Mouse (Mus musculus) frontal cortex, postnatal 25 days (tissue): ENCODE results near the gene Fcgr1.
"Not testable (repeated sequence)": the region's sequence is repeated elsewhere in the genome, so short reads cannot be mapped to it uniquely, and the experiment has no call there.

Experiments used
- DNase-seq, 2 experiments: peaks; one replicate each; pipeline ENCODE4 v3.0.0; 2022; ENCODE audit warnings: low spot score in 2 of 2

Gene Fcgr1

DNA sequence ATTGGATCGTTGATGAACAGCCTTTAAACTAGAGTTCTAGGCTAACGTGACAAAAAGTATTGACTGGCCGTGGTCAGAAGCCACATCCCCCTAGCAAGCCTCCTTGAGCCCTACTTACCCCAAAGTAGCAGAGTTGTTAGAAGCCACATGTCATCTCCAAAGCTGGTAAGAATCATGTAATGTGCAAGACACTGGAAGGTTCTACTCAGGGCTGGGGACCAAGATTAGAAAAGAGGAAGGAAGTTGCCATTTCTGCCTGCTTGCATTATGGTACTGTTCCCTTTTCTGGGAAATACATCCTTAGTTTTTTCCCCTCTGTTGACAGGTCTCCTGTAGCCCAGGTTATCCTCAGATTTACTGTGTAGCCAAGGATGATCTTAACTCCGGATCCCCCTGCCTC lies at the start of gene Fcgr1:
Fcgr1 (minus strand) TSS at position 183 of the 400 bp plus-strand sequence.
- no peak for DNase-seq

DNA sequence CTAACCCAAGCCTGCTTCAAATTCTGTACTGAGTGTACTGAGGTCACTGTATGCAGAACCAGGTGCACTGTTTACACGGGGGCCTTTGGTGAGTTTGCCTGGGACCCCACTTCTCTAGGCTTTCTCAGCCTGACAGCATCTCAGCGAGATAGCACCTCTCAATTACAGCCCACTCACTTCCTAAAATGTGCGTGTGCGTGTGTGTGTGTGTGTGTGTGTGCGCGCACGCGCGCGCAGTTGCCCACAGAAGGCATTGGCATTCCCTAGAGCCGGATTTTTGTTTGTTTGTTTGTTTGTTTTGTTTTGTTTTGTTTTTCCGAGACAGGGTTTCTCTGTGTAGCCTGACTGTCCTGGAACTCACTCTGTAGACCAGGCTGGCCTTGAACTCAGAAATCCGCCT lies 48.9 kb upstream of the Fcgr1 start:
- DNase-seq: not testable (repeated sequence)

DNA sequence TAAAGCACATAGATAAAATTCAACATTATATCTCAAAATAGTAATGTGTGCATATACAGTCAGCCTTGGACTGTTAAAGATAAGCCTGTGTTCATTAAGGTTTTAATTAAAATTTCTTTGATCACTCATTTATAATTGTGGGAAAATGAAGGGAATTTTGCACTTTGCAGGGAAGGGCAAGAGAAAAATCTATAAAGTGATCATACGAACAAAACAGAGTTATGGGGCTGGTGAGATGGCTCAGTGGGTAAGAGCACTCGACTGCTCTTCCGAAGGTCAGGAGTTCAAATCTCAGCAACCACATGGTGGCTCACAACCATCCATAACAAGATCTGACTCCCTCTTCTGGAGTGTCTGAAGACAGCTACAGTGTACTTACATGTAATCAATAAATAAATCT lies 48.3 kb upstream of the Fcgr1 start:
- not testable (repeated sequence) for DNase-seq

DNA sequence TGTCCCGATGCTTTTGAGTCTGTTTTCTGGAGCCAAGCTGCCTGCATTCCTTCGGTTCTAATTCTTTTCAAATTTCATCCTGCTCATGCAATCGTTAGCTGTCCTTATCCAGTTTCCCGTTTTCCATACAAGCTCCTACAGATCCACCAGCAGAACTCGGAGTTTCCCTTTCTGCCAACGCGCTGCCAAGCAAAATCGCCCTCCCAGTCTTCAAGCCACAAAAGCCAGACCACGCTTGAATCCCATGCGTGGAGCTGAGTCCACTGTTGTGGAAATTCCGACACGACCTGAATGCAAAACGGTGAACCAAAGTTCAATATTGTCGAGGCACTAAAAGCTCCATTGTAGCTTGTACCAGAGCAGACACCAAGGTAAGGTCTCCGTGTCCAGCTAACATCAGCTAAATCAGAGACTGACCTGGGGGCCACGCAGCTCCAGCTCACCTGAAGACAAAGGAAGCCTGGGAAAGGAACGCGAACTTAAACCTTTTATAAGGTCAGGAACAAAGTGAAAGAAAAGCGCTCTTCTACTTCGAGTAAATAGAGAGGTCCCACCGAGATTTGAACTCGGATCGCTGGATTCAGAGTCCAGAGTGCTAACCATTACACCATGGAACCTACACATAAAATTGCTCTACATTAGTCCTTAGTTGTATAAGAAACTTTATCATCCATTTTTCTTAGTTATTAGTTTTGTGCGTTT lies 47.0 kb upstream of the Fcgr1 start:
- DNase-seq: no peak

DNA sequence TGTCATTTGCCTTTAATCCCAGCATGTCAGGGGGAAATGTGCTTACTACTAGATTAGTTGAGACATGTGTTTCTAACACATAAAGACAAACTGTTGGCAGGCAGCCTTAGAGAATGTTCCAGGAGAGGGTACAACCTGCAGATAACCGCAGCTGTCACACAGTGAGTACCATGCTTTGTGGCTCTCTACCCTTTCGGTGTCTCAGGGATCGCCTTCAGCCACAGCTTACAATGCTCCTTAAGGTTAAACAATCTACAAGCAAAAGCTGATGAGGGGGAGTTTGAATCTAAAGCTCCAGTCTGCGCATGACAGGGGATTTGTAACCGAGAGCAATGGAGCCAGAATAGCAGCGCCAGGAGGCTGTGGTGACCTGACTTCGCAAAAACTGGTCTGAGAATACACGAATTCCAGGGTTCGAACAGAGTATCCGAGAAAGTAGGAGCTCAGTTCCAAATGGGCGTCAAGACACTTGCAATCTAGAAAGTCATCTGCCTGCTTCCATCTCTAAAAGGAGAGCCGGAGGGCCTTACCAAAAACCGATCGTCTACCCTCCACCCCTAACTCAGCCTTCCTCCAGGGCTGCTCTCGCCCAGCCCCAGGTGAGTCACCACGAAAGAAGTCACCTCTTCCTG lies 45.2 kb upstream of the Fcgr1 start:
- no peak for DNase-seq

DNA sequence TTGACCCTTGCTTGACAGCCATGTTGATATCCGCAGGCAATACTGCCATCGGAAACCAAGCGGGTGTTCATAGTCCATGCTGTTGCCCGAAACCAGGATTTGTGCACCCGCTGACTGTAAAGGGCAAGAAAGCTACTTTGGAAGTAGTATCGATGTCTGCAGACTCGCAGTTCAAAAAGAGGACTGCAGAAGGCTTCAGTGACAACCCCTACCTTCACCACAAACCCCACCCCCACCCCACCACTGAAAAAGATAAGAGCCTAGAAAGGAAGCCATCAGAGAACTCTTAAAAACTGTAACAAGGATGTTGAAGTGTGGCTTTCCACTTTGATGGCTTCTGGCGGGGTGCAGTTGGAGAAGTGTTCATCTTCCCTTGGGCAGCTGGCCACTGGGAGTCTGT lies 44.3 kb upstream of the Fcgr1 start:
- no peak for DNase-seq

DNA sequence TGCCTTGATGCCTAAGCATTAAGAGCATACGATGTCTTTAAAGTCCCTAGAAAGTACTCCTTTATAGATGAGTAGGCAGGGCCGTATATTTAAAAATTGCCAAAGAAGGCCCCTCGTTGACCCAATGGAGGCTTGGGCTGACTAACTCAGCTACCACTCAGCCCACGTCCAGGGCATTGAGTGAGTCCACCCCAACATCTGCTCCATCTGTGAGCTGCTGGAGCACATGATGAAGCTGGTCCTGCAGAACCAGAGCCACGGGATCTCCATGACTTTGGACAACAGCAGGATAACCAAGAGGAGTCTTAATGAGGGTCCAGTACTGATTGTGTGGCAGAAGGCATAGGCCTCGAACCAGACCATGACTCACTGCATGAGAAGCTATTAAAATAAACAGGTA lies 43.5 kb upstream of the Fcgr1 start:
- no peak for DNase-seq

DNA sequence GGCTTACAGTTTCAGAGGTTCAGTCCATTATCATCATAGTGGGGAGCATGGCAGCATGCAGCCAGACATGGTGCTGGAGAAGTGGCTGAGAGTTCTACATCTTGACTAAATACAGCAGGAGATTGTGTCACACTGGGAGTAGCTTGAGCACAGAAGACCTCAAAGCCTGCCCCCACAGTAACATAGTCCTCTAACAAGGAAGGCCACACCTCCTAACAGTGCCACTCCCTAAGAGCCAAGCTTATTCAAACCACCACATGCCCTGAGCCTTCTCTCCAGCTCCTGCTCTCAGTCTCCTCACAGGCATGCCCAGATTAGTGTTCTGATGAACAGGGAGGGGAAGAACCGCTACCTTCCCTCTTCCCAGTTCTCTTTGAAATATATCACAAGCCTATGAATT lies 42.9 kb upstream of the Fcgr1 start:
- DNase-seq: no peak

DNA sequence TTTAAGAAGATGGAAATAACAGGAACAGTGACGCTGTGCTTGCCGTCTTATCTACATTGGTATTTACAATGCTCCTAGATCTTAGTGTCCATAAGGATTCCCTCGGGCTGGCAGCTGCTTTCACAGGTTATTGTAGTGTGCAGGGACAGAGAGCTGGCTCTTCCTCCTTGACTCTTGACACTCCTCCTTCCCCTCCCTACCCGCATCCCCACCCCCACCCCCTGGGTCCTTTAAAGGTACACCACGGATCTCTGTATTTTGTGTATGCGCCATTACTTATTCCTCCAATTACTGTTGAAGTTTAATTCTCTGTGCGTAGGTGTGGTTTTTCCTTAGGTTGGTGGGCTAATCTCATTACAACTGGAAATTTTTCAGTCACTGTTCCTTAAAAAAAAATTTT lies 41.8 kb upstream of the Fcgr1 start:
- no peak for DNase-seq

DNA sequence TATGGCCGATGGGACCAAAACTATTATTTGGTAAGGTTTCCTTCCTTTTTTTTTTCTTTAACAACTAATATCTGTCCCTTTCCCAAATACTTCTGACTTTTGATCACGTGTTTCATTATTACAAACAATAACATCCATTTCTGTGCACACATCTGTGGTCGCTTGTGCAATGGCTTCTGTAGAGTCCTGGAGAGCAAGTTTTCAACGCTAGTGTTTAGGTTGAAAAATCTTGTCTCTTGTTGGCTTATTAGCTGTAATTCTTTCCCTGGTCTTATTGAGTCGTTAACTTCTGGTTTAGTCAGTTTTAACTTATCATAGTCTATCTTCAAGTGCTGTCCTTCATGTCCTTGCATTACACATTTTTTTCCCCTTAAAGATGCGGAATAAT lies 41.4 kb upstream of the Fcgr1 start:
- no peak for DNase-seq

DNA sequence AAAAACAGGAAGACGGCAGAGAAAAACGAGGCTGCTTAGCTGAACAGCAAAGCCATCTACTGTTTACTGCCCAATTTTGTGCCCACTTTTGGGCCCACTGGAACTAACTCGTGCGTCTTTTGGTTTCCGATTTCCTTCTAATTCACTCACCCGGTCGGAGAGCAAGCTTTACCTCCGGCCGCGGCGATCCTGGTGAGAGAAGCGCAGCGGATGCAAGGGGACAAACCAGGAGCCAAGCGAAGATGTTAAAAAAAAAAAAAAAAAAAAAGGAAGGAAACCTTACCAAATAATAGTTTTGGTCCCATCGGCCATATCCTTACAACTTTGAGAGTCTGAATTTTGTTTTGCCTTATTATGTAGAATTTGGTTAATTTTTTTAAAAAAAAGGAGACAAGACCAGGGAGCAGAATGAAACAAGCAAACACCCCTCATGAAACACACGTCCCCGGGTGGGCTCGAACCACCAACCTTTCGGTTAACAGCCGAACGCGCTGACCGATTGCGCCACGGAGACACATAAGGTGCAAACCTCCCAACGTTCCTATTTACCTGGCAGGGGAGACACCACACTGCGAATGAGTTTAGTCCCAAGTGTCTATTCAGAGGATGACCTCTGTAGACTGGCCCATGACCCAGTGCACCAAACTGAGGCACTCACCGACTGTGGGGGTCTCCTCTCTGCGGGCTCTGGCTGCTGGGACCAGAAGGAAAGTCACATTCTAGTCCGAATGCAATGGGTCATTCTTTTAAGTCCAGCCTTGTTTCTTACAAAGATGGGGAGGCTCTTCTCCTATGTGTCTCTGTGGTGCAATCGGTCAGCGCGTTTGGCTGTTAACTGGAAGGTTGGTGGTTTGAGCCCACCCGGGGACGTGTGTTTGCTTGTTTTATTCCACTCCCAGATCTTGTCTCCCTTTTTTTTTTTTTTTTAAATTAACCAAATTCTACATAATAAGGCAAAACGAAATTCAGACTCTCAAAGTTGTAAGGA lies 40.7 kb upstream of the Fcgr1 start:
- no peak for DNase-seq

DNA sequence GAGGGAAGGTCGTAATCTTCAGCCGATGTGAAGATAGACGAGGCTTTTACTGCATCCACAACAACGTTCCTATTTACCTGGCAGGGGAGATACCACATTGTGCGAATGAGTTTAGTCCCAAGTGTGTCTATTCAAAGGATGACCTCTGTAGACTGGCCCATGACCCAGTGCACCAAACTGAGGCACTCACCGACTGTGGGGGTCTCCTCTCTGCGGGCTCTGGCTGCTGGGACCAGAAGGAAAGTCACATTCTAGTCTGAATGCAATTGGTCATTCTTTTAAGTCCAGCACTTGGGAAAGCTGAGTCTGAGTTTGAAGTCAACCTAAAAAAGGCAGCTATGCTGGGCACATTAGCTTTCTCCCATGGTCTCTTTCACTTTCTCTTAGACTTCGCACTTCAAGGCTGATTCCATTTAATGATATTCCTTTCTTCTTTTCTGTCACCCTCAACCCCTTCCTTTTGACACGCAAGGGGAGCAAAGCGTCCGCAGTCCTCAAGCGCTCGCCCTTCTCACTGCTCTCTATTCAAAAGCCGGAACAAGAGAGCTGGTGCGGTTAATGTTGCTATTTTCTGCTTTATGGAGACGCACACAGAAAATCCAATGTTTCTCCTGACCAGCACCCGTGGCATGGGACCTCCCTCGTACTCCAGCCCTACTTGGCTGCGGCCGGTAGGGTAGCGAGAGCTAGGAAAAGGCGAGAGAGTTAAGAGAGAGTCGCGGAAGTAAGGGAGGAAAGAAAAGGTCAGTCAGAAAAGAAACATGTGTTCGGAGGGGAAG lies 39.8 kb upstream of the Fcgr1 start:
- DNase-seq: no peak

DNA sequence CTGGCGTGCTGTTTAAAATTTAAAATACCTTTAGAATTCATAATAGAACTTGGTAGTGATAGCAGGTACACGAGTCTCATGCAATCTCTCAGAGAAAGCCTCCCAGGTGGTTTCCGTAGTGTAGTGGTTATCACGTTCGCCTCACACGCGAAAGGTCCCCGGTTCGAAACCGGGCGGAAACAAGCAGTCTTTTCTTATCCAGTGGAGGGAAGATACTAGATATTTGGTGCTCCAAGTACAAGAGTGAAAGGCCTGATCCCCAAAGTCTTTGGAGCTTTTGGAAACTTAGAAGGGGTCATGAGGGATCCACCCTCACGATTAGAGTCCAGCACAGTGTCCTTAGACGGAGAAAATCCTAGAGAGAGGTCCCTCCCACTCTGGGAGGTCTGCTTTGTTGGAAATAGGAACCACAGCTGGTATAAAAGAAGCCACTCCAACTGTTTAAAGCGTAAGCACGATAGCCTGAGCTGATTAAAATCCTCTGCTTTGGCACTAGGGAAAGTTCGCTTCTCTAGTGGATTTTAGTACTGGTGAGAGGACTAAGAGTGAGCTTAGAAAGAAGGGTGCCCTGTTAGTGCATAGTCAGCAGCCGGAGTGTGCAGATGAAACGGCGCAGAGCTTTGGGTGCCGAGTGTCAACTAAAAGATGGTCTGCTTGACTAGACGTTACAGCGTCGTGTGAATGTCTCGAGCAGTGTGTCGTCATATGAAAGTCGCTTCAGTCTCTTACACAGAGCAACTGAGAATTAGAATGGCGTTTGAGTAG lies 39.0 kb upstream of the Fcgr1 start:
- no peak for DNase-seq

DNA sequence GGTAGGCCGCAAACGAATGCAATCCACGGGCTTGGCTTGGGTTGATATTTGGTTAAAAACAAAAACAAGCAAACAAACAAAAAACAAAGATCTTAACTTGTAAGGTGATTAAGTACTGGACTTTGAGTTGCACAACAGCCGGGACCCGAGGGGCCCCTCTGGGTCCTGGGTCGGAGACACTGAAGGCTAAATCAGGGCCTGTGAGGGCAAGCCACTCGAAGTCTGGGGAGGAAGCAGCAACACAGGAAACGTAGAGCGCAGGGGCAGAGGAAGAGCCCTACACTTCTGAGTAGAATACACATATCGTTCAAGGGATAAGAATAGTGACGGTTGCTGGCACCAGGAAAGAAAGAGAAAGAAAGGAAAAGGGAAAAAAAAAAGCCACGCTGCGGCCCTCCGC lies 38.2 kb upstream of the Fcgr1 start:
- DNase-seq: no peak

DNA sequence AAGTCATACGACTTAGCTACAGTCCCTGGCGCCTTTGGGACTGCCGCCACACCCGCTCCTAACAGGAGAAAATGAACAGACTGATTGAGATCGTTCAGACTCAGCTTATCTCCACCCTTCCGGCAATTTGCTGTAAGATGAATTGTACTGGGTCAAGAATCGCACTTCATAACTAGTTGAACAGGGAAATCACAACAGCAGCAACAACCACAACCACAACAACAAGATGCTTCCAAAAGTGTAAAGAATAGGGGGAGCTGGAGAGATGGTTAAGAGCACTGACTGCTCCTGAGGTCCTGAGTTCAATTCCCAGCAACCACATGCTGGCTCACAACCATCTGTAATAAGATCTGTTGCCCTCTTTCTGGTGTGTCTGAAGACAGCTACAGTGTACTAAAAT lies 37.7 kb upstream of the Fcgr1 start:
- no peak for DNase-seq

DNA sequence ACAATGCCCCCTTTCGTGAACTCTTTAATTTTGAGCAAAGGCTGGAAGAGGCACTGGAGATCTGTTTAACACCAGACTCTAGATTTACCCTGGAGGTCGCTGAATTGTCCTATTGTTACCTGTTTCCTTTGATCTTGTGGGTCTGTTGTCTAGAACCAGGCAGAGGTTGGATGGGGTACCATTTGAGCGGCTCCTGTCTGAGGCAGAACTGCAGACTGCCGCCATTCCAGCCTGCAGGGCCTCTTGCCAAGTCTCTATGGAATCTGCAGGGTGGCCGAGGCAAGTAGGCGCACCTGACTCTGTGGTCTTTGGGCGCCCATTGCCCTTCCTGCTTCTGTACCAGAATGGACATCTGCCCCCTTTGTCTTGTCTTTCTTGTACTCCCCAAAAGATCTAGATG lies 36.8 kb upstream of the Fcgr1 start:
- no peak for DNase-seq

DNA sequence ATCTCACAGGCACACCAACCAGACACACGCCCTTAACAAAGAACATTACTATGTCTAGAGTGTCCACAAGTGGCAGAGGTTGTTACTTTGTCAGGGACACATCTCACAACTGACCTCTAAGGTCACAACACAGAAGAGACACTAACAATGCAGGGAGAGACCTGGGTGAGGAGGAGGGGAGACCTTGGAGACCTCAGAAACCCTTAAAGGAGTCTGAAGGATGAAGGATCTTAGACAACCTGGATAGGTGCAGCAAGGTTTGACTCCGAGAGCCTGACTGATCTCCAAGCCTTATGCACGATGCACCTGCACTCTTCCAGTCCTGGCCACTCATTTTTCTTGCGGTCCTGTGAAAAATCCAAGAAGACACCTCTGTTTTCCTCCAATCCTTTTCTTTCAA lies 36.4 kb upstream of the Fcgr1 start:
- DNase-seq: no peak

DNA sequence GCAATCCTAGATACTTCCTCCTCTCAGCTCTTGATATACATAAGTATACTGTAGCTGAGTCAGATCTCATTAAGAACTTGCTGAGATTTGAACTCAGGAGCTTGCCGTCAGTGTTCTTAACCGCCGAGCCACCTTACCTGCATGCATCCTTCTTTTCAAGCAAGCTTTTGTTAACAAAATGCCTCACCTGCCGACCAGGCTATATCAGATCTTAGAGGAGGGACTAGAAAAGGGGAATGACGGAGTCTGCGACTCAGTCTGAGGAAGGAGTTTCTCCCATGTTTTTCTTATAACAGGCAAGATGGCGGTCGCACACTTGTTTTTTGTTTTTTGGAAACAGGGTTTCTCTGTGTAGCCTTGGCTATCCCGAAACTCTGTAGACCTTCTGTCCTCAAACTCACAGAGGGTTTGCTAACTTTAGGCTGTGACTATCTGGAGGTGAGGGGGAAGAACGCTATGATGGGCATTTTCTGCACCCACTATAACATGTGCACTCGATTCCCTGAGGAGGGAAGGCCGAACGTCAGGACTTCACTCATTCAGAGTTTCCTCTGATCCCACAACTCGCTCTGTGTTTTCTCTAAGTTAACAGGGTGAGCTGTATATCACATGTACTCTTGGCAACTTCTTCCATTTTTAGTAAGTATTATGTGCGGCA lies 35.1 kb upstream of the Fcgr1 start:
- DNase-seq: no peak

DNA sequence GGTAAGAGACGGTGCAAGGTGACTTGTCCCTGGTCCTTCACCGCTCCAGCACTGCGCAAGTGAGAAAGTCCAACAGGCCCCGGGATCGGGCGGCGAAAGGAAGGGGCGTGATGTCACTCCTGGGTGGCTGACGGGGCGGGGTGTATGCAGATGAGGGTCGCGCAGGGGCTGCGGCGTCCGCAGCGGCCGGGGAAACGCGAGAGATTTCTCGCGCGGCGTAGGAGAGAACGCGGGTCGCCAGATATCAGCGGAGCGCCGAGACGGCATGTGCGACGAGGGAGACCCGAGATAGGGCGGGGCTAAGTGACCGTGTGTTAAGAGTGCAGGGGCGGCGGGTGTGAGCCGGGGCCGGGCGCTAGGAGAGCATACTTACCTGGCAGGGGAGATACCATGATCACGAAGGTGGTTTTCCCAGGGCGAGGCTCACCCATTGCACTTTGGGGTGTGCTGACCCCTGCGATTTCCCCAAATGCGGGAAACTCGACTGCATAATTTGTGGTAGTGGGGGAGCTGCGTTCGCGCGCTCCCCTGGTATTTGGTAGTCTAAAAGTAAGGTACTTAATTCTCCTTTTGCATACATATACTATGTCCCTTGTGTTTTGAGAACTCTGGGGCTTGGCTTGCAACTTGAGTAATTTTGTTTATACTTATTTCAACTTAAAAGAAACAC lies 34.4 kb upstream of the Fcgr1 start:
- DNase-seq: not testable (repeated sequence)

DNA sequence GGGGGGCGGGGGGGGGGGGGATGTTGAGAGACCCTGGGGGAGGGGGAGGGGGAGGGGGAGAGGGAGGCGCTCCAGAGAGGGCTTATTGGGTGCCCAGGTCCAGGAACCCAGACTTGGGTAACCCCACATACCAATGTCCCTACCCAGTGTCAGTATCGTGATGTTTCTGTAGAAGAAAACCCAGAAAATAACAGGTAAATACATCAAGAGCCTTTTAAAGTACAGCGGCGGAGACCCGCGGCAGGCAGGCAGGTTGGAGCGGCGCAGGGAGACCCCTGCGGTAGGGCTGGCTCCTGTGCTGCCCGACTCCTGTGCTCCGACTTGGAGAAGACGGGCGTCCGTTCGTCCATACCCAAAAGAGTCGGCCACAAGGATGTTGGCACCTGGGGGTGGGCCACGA lies 33.9 kb upstream of the Fcgr1 start:
- no peak for DNase-seq
